Mouse (Mus musculus) fibroblast of lung, adult 2 months (primary cell): ENCODE measurements around the gene Snrpd3.
"Not testable (repeated sequence)": the region's sequence is repeated elsewhere in the genome, so short reads cannot be mapped to it uniquely, and the experiment has no call there.

Experiments
- DNase-seq: peaks from one replicate; pipeline ENCODE4 v3.0.0-alpha.2; 2011; ENCODE audit warnings: low read depth

Gene Snrpd3

DNA sequence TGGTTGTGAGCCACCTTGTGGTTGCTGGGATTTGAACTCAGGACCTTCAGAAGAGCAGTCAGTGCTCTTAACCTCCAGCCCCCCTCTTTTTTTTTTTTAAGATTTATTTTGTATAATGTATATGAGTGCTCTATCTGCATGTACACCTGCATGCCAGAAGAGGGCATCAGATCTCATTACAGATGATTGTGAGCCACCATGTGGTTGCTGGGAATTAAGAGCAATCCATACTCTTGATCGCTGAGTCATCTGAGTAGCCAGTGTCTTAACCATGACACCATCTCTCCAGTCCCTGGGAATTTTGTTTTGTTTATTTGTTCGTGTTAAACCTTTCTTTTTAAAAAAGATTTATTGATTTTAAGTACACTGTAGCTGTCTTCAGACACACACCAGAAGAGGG, 49.4 kb downstream of the Snrpd3 start:
- DNase-seq = not testable (repeated sequence)

DNA sequence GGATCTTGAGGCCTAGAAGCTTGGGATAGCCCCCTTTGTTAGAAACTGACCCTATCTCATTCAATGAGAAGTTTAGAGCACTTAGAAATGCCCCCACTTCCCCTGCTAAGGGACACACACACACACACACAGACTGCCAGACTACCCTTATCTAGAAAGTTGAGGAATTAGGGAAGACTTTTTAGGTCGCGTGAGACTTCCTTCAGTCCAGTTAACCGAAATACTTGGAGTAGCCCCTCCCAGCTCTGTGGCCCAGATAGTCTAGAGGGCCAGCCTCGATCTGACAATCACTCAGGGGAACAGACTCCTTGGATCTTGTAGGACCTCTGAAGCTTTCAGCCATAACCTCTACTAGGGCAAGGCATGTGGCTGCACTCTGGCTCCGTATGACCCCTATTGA, 50.7 kb downstream of the Snrpd3 start:
- no peak for DNase-seq

DNA sequence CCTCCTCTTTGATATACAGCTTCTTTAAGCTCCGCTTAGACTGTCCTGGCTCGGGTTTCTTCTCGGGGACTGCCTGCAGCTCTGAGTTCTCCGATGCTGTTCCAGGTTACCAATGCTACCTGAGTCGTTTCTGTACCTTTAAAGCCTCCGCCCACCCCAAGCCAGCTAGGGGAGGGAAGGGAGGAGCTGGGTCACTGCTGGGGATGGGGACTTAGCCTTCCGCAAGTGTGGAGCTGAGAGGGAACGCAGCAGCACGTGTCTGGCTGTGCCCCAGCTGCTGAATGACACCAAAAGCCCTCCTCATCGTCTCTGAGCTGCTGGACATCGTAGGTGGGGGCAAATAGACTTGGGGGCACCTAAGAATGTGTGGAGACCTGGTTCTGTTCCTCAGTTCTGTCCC, 51.1 kb downstream of the Snrpd3 start:
- DNase-seq = no peak

- no peak for DNase-seq
These were observed 51.5 kb downstream of the Snrpd3 start for GRCm38 (mm10) chr10:75568851-75569250.

GRCm38 (mm10) chr10:75570981-75571657, 53.8 kb downstream of the Snrpd3 start:
- DNase-seq = no peak

DNA sequence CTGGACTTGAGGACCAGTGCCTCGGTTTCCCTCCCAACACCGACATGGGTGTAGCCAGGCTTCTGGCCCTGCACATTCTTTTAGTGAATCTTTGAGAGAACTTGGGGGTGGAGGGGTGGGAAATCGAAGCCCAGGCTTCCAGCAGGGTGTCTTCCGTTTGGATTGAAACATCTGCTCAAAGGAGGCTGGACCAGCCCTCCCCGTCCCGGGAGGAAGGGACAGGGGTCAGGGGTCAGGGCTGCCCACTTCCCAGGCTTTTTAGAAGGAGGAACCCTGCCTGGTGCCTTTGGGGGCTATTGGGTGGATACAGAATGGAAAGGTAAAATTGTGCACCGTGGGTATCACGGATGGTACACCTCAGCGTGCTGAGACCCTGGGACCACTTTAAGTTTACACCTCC, 54.6 kb downstream of the Snrpd3 start:
- DNase-seq = no peak

GRCm38 (mm10) chr10:75573181-75573580, 55.8 kb downstream of the Snrpd3 start:
- DNase-seq = no peak

- DNase-seq = no peak
These were observed 56.6 kb downstream of the Snrpd3 start for GRCm38 (mm10) chr10:75573965-75574364.

DNA sequence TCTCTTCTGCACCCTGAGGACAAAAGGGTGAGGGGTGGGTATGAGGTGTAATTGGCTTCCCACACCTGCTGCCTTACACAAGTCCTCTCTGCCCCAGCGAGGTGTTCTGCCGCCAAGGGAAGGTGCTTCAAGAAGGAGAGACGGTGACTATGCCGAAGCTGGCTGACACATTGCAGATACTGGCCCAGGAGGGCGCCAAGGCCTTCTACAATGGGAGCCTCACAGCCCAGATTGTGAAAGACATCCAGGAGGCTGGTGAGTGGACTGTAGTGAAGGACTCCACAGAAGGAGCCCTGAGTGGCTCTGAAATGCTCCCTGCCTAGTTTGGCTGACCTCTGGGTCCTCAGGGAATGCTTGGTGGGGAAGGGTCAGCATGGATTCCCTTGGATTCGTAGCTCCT, 61.8 kb downstream of the Snrpd3 start:
- DNase-seq = no peak

DNA sequence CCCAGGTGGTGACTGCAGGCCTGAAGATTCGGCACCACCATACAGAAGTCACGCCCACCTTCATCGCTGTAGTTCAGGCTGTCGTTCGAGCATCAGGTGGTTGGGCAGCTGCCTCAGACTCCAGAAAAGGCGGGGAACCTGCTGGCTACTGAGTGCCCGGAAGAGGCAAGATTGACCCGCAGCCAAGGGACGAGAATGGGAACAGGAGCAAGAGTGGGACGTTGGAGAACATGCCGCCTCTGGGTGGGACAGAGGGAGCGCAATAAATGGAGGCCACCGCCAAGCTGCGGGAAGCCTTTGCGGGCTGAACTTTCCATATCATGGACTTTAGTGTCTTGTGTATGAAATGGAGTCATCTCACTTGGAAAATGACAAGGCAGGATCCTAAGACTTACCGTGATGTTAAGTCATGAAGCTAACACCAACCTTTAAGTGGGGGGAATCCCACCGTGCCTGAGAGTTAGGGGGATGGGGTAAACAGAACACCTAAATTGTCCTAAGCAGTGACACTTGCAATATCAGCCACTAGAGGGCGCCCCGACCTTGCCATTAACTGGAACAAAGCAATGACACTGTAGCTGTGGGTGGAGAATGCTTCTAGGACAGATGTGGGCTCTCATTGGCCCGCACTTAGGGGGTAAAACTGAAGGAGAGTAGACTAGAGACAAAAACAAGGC, 68.7 kb downstream of the Snrpd3 start:
- peak; percentile 54 for DNase-seq

DNA sequence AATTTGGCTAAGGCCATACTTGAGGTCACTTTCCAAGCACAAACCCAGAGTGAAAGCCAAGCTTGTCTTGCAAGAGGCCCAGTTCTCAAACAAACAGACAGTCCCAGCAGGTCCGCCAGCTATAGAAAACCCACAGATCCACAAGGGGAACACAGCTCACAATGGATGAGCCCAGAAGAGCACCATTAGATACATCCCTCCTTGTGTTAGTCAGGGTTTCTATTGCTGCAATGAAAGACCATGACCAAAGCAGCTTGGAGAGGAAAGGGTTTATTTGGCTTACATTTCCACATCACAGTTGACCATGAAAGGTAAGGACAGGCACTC, 69.2 kb downstream of the Snrpd3 start:
- DNase-seq = no peak
